Mouse (Mus musculus) liver, adult 2 months (tissue): Measurements from ENCODE around the gene Gm19935. TPM values are rescaled to one million over a fixed set of nuclear protein-coding genes. Genes with fewer than 3 reads are reported as not detected.

Experiments
- DNase-seq: peaks from one replicate; pipeline ENCODE4 v3.0.0-alpha.2; 2011; ENCODE audit warnings: low read depth, low spot score; ENCODE audit errors: extremely low read depth
- H3K27ac ChIP-seq: fragments of 200-500 bp; replicated peaks from 2 replicates; pipeline ENCODE4 v1.5.1; 2012; ENCODE audit warnings: low read depth, mild to moderate bottlenecking, control low read depth, inconsistent platforms, low read length; ENCODE audit not compliant: insufficient read depth
- H3K27me3 ChIP-seq: fragments of 200-500 bp; 2 replicates; pipeline ENCODE4 v1.6.1; 2012; ENCODE audit warnings: mild to moderate bottlenecking, moderate library complexity, low read length, inconsistent platforms; ENCODE audit not compliant: control insufficient read depth, insufficient read depth
- H3K36me3 ChIP-seq: fragments of 200-500 bp; 2 replicates; pipeline ENCODE4 v1.6.1; 2012; ENCODE audit warnings: low read length, inconsistent platforms; ENCODE audit not compliant: control insufficient read depth, insufficient read depth
- H3K4me1 ChIP-seq: fragments of 200-500 bp; 2 replicates; pipeline ENCODE4 v1.6.1; 2011; ENCODE audit warnings: low read length; ENCODE audit not compliant: control insufficient read depth, insufficient read depth
- H3K4me3 ChIP-seq: fragments of 200-500 bp; 2 replicates; pipeline ENCODE4 v1.5.1; 2011; ENCODE audit warnings: low read depth, mild to moderate bottlenecking, control low read depth, low read length, moderate library complexity; ENCODE audit not compliant: insufficient read depth
- H3K79me2 ChIP-seq: fragments of 200-500 bp; 2 replicates; pipeline ENCODE4 v1.6.1; 2012; ENCODE audit warnings: inconsistent platforms, mild to moderate bottlenecking, low read length, moderate library complexity; ENCODE audit not compliant: control insufficient read depth, insufficient read depth
- H3K9ac ChIP-seq: fragments of 200-500 bp; 2 replicates; pipeline ENCODE4 v1.6.1; 2012; ENCODE audit warnings: low read depth, mild to moderate bottlenecking, control low read depth, inconsistent platforms, low read length
- CTCF ChIP-seq: fragments of 200-500 bp; IDR thresholded peaks from 2 replicates; pipeline ENCODE4 v1.5.1; 2011; ENCODE audit warnings: low read depth, low read length, control low read depth
- POLR2A ChIP-seq: fragments of 200-500 bp; IDR thresholded peaks from 2 replicates; pipeline ENCODE4 v1.6.1; 2011; ENCODE audit warnings: low read length, control low read depth; ENCODE audit not compliant: insufficient read depth; ENCODE audit errors: extremely low read depth
- WGBS: fragments of 180-500 bp; shearing (Covaris S2); methylation state at CpG from one replicate; pipeline ENCODE4 v1.1.7; 2018; 5-methylcytosine and 5-hydroxymethylcytosine counted together
- polyA plus RNA-seq: library from polyadenylated mRNA; depleted of rRNA; stranded (reverse); fragments of >200 nt; gene quantifications from 2 replicates; pipeline ENCODE4 v1.2.3, GENCODE M21; 2012; rRNA removed
- total RNA-seq: library from RNA; depleted of rRNA; stranded (reverse); fragments of >200 nt; gene quantifications from 2 replicates; pipeline ENCODE4 v1.2.3, GENCODE M21; 2014; rRNA removed

Gm19935 gene
- total and polyA plus RNA-seq, 2 experiments = 0.09 TPM; not detected in 1

- no peaks in the 10 kb centered on the region for H3K27me3 ChIP-seq
- TF ChIP-seq CTCF (peak; percentile 95), POLR2A (no peak)
- H3K4me1 ChIP-seq = peaks cover 7% of the 10 kb centered on the region
- WGBS = 8% methylated on average over 3 of the region's 3 CpGs
- H3K79me2 ChIP-seq = no peaks in the 10 kb centered on the region
- H3K9ac ChIP-seq = no peak overlapping the region
- H3K4me3 ChIP-seq = no peak overlapping the region
- H3K36me3 ChIP-seq = no peaks in the 10 kb centered on the region
- peak; percentile 41 for DNase-seq
- no peak overlapping the region for H3K27ac ChIP-seq
These were observed 23.5 kb downstream of the Gm19935 start for GRCm38 (mm10) chr8:90793710-90794109.

- TF ChIP-seq CTCF (no peak), POLR2A (no peak)
- peaks cover 7% of the 10 kb centered on the region for H3K4me1 ChIP-seq
- no peak overlapping the region for H3K9ac ChIP-seq
- H3K27me3 ChIP-seq = no peaks in the 10 kb centered on the region
- no peaks in the 10 kb centered on the region for H3K79me2 ChIP-seq
- H3K36me3 ChIP-seq = no peaks in the 10 kb centered on the region
- 97% methylated on average over 1 of the region's 1 CpGs for WGBS
- H3K27ac ChIP-seq = no peak overlapping the region
- no peak for DNase-seq
- no peak overlapping the region for H3K4me3 ChIP-seq
These were observed 25.6 kb downstream of the Gm19935 start for GRCm38 (mm10) chr8:90791616-90792015.

GRCm38 (mm10) chr8:90769791-90770190 is 47.4 kb downstream of the Gm19935 start:
- no peak for DNase-seq
- WGBS = 75% methylated on average over 5 of the region's 5 CpGs
- Histone ChIP-seq H3K4me1 (no peaks in the 10 kb centered on the region), H3K36me3 (no peaks in the 10 kb centered on the region), H3K9ac (no peak overlapping the region), H3K79me2 (no peaks in the 10 kb centered on the region), H3K27me3 (no peaks in the 10 kb centered on the region), H3K4me3 (no peak overlapping the region), H3K27ac (no peak overlapping the region)
- TF ChIP-seq CTCF (no peak), POLR2A (no peak)

Other genes starting within 250 kb of the Gm19935 start
- gene Chd9, start 11.0 kb upstream of the Gm19935 start, total RNA-seq = 42.3 and 63.2 TPM in 2 replicates
- gene Chd9, start 11.0 kb upstream of the Gm19935 start, polyA plus RNA-seq = 51.6 and 88.2 TPM in 2 replicates